Mouse (Mus musculus): ENCODE measurements around the gene Cfap61. TPM values are rescaled to one million over a fixed set of nuclear protein-coding genes. Genes with fewer than 3 reads are reported as not detected.

Gene Cfap61
- polyA plus RNA-seq, 1 experiment from 2014 or later = not detected

GRCm38 (mm10) chr2:146015341-146016186, 81.0 kb downstream of the Cfap61 start:
- no peak for ATAC-seq (ENCODE audit: insufficient number of reproducible peaks, insufficient read depth, low FRiP score, low read depth)
- no peak overlapping the region for H3K4me3 ChIP-seq (ENCODE audit: low read depth, low read length)
- H3K27me3 ChIP-seq (ENCODE audit: control insufficient read depth, insufficient read depth, low read length) = no peaks in the 10 kb centered on the region
- 68% methylated on average over 8 of the region's 8 CpGs for whole genome bisulfite sequencing
- no peaks in the 10 kb centered on the region for H3K36me3 ChIP-seq (ENCODE audit: control insufficient read depth, insufficient read depth, low read length)
- no peaks in the 10 kb centered on the region for H3K4me1 ChIP-seq (ENCODE audit: control insufficient read depth, insufficient read depth, low read length)
- no peak overlapping the region for H3K9ac ChIP-seq (replicated peaks; ENCODE audit: low read depth, low read length)
- no peaks in the 10 kb centered on the region for H3K9me3 ChIP-seq (ENCODE audit: control insufficient read depth, low read depth, low read length)
- H3K27ac ChIP-seq (ENCODE audit: low read length) = no peak overlapping the region
- H3K4me2 ChIP-seq (replicated peaks; ENCODE audit: low read depth, low read length) = no peak overlapping the region

DNA sequence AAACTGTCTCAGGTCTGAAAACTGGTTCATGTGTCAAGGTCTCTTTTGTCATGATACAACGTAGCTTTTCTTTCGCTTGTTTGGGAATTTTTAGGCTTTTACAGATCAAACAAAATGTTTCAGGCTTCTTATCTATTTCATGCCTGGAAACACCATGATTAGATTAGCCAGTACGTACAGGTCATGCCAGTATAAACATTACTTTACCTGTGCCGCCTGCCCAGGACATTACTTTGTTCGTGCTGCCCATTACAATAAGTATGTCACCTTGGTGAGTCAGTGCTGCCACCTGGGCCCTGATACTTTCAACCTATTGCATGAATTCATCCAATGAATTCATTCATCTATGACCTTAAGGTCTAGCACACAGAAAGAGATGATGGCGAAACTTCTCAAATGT, 88.3 kb downstream of the Cfap61 start:
- ATAC-seq (ENCODE audit: insufficient number of reproducible peaks, insufficient read depth, low FRiP score, low read depth) = no peak
- 66% methylated on average over 6 of the region's 6 CpGs for WGBS
- H3K36me3 ChIP-seq (ENCODE audit: control insufficient read depth, insufficient read depth, low read length) = no peaks in the 10 kb centered on the region
- no peak overlapping the region for H3K4me2 ChIP-seq (replicated peaks; ENCODE audit: low read depth, low read length)
- H3K27ac ChIP-seq (ENCODE audit: low read length) = no peak overlapping the region
- no peak overlapping the region for H3K9ac ChIP-seq (replicated peaks; ENCODE audit: low read depth, low read length)
- H3K4me3 ChIP-seq (ENCODE audit: low read depth, low read length) = no peak overlapping the region
- no peaks in the 10 kb centered on the region for H3K9me3 ChIP-seq (ENCODE audit: control insufficient read depth, low read depth, low read length)
- H3K4me1 ChIP-seq (ENCODE audit: control insufficient read depth, insufficient read depth, low read length) = no peaks in the 10 kb centered on the region
- H3K27me3 ChIP-seq (ENCODE audit: control insufficient read depth, insufficient read depth, low read length) = no peaks in the 10 kb centered on the region

DNA sequence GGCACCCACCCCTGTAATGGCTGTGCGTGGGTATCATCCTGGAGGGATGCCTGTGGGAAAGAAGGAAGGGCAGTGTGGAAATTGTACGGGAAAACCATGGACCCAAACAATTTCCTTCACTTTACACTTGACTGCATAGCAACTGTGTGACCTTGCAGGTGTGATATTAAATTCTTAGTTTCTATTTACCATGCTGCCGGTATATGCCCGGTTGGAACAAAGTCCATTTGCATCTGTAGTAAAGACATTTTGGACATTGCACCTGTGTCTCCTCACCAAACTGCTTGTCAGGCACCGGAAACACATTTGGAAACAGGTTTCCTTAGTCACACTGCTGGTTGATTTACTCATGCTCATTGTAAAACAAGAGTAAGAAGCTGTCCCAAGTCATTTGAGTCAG, 109.1 kb downstream of the Cfap61 start:
- H3K27ac ChIP-seq (ENCODE audit: low read length) = no peak overlapping the region
- H3K9ac ChIP-seq (replicated peaks; ENCODE audit: low read depth, low read length) = no peak overlapping the region
- no peaks in the 10 kb centered on the region for H3K27me3 ChIP-seq (ENCODE audit: control insufficient read depth, insufficient read depth, low read length)
- no peak overlapping the region for H3K4me2 ChIP-seq (replicated peaks; ENCODE audit: low read depth, low read length)
- H3K4me3 ChIP-seq (ENCODE audit: low read depth, low read length) = no peak overlapping the region
- no peaks in the 10 kb centered on the region for H3K4me1 ChIP-seq (ENCODE audit: control insufficient read depth, insufficient read depth, low read length)
- no peak for ATAC-seq (ENCODE audit: insufficient number of reproducible peaks, insufficient read depth, low FRiP score, low read depth)
- H3K9me3 ChIP-seq (ENCODE audit: control insufficient read depth, low read depth, low read length) = no peaks in the 10 kb centered on the region
- WGBS = 94% methylated on average over 5 of the region's 5 CpGs
- no peaks in the 10 kb centered on the region for H3K36me3 ChIP-seq (ENCODE audit: control insufficient read depth, insufficient read depth, low read length)

DNA sequence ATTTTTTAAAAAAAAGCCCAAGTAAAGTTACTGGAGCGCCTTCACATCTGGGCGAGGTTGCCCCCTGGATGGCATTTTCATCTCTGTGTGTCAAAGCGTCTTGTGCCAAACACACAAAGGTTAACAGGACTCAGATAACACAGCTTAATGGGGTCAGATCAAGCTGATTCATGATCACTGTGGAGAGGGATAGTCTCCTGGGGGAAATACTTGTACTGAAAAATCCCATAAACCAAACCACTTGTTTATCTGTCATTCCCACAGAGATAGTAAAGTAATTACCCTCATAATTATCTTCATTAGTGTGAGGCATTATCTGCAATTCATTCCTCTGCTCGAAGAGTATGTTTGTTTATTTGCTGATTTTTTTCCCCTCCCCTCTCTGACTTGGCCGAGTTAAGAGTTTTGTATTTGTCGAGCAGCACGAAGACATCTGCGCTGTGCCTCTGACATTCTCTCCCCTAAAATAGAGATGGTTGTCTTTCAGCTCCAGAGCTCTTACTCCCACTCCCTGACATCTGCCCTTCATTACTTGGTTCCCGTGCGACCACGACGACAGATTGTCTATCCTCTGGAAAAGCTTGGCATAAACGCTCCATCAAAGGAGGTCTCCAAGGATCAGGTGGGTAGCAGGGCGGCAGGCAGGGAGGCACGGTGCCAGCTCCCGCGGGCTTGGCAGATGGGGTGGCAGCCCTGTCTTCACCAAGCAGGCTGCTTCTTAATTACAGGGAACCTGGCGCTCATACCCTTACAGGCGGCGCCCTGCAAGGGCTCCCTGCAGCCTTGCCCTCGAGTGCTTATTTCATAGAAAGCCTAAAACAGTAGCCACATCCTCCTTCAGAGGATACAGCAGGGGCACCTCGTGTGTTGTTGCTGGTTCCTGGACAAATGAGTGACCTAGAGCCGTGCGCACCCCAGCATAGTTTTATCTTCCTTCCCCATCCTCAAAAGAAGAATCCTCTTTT, 110.6 kb downstream of the Cfap61 start:
- Histone ChIP-seq H3K36me3 (ENCODE audit: control insufficient read depth, insufficient read depth, low read length) (no peaks in the 10 kb centered on the region), H3K4me2 (replicated peaks; ENCODE audit: low read depth, low read length) (no peak overlapping the region), H3K4me3 (ENCODE audit: low read depth, low read length) (no peak overlapping the region), H3K4me1 (ENCODE audit: control insufficient read depth, insufficient read depth, low read length) (no peaks in the 10 kb centered on the region), H3K27ac (ENCODE audit: low read length) (no peak overlapping the region), H3K27me3 (ENCODE audit: control insufficient read depth, insufficient read depth, low read length) (no peaks in the 10 kb centered on the region), H3K9me3 (ENCODE audit: control insufficient read depth, low read depth, low read length) (no peaks in the 10 kb centered on the region), H3K9ac (replicated peaks; ENCODE audit: low read depth, low read length) (no peak overlapping the region)
- 37% methylated on average over 24 of the region's 24 CpGs for WGBS
- no peak for ATAC-seq (ENCODE audit: insufficient number of reproducible peaks, insufficient read depth, low FRiP score, low read depth)

- no peak for ATAC-seq (ENCODE audit: insufficient number of reproducible peaks, insufficient read depth, low FRiP score, low read depth)
- Histone ChIP-seq H3K9me3 (ENCODE audit: control insufficient read depth, low read depth, low read length) (no peaks in the 10 kb centered on the region), H3K4me2 (replicated peaks; ENCODE audit: low read depth, low read length) (no peak overlapping the region), H3K36me3 (ENCODE audit: control insufficient read depth, insufficient read depth, low read length) (no peaks in the 10 kb centered on the region), H3K9ac (replicated peaks; ENCODE audit: low read depth, low read length) (no peak overlapping the region), H3K4me1 (ENCODE audit: control insufficient read depth, insufficient read depth, low read length) (no peaks in the 10 kb centered on the region), H3K27me3 (ENCODE audit: control insufficient read depth, insufficient read depth, low read length) (no peaks in the 10 kb centered on the region), H3K27ac (ENCODE audit: low read length) (no peak overlapping the region), H3K4me3 (ENCODE audit: low read depth, low read length) (no peak overlapping the region)
- 67% methylated on average over 4 of the region's 4 CpGs for WGBS
These were observed 113.1 kb downstream of the Cfap61 start for GRCm38 (mm10) chr2:146047691-146048090.

- Histone ChIP-seq H3K9ac (replicated peaks; ENCODE audit: low read depth, low read length) (no peak overlapping the region), H3K4me3 (ENCODE audit: low read depth, low read length) (no peak overlapping the region), H3K9me3 (ENCODE audit: control insufficient read depth, low read depth, low read length) (no peaks in the 10 kb centered on the region), H3K4me2 (replicated peaks; ENCODE audit: low read depth, low read length) (no peak overlapping the region), H3K4me1 (ENCODE audit: control insufficient read depth, insufficient read depth, low read length) (no peaks in the 10 kb centered on the region), H3K27ac (ENCODE audit: low read length) (no peak overlapping the region), H3K27me3 (ENCODE audit: control insufficient read depth, insufficient read depth, low read length) (no peaks in the 10 kb centered on the region), H3K36me3 (ENCODE audit: control insufficient read depth, insufficient read depth, low read length) (no peaks in the 10 kb centered on the region)
- WGBS = 69% methylated on average over 17 of the region's 17 CpGs
- no peak for ATAC-seq (ENCODE audit: insufficient number of reproducible peaks, insufficient read depth, low FRiP score, low read depth)
These were observed 113.7 kb downstream of the Cfap61 start for GRCm38 (mm10) chr2:146048221-146048829.

- WGBS = 81% methylated on average over 5 of the region's 5 CpGs
- Histone ChIP-seq H3K4me3 (ENCODE audit: low read depth, low read length) (no peak overlapping the region), H3K27me3 (ENCODE audit: control insufficient read depth, insufficient read depth, low read length) (no peaks in the 10 kb centered on the region), H3K9me3 (ENCODE audit: control insufficient read depth, low read depth, low read length) (no peaks in the 10 kb centered on the region), H3K9ac (replicated peaks; ENCODE audit: low read depth, low read length) (no peak overlapping the region), H3K4me2 (replicated peaks; ENCODE audit: low read depth, low read length) (no peak overlapping the region), H3K36me3 (ENCODE audit: control insufficient read depth, insufficient read depth, low read length) (no peaks in the 10 kb centered on the region), H3K4me1 (ENCODE audit: control insufficient read depth, insufficient read depth, low read length) (no peaks in the 10 kb centered on the region), H3K27ac (ENCODE audit: low read length) (no peak overlapping the region)
- no peak for ATAC-seq (ENCODE audit: insufficient number of reproducible peaks, insufficient read depth, low FRiP score, low read depth)
These were observed 114.8 kb downstream of the Cfap61 start for GRCm38 (mm10) chr2:146049339-146049738.

- Histone ChIP-seq H3K4me3 (ENCODE audit: low read depth, low read length) (no peak overlapping the region), H3K27me3 (ENCODE audit: control insufficient read depth, insufficient read depth, low read length) (no peaks in the 10 kb centered on the region), H3K36me3 (ENCODE audit: control insufficient read depth, insufficient read depth, low read length) (no peaks in the 10 kb centered on the region), H3K4me1 (ENCODE audit: control insufficient read depth, insufficient read depth, low read length) (no peaks in the 10 kb centered on the region), H3K9me3 (ENCODE audit: control insufficient read depth, low read depth, low read length) (no peaks in the 10 kb centered on the region), H3K4me2 (replicated peaks; ENCODE audit: low read depth, low read length) (no peak overlapping the region), H3K9ac (replicated peaks; ENCODE audit: low read depth, low read length) (no peak overlapping the region), H3K27ac (ENCODE audit: low read length) (no peak overlapping the region)
- WGBS = 51% methylated on average over 3 of the region's 3 CpGs
- ATAC-seq (ENCODE audit: insufficient number of reproducible peaks, insufficient read depth, low FRiP score, low read depth) = no peak
These were observed 115.5 kb downstream of the Cfap61 start for GRCm38 (mm10) chr2:146050069-146050468.
